Mouse (Mus musculus): Measurements from ENCODE around the gene Rc3h2.

Rc3h2 gene

DNA sequence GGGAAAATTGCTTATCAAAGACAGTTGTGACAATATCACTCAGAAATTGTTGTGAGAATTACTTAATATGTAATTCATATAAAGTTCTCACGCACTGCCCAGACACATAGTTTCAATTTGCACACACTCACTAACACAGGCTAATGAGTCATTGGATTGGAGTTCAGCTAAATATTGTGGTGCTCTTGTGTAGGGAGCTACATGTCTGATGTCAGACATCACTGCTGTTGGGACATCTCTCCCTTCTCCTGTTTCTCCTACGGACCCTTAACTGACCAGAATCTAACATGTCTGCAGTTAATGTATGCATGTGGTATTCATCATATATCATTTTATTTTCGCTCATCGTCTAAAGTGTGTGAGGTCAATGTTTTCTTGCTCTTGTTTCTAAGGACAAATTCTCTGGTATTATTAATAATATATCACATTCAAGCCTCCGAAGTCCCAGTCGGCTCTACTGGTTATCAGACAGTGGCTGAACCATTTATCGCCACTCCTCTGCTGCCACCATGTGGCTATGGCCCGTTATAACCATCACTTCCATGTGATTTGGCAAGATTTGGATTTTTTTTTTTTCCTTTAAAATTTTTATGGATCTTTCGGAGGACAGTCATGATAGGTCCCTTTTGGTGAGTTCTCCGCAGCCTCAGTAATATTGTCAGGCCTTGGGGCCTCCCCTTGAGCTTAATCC, 84.1 kb downstream of the Rc3h2 start:
- no peak for DNase-seq (ENCODE audit: low read depth, low spot score)

DNA sequence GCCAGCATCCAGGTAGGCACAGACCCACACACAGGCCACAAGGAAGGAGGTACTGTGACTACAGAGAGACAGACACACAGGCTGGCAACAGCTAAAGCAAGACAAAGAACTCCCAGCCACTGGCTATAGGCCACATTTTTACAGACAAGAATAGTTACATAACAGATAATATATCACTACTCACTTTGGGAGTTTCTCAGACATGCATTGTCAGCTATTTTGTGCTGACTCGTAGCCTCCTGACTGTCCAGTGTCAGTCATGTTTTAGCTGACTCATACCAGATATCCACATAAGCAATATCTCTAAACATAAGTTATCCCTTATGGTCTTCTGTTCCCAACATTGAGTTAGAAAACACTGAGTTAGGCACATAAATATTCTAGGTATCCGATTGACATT, 89.4 kb downstream of the Rc3h2 start:
- DNase-seq (ENCODE audit: low read depth, low spot score), result no peak

DNA sequence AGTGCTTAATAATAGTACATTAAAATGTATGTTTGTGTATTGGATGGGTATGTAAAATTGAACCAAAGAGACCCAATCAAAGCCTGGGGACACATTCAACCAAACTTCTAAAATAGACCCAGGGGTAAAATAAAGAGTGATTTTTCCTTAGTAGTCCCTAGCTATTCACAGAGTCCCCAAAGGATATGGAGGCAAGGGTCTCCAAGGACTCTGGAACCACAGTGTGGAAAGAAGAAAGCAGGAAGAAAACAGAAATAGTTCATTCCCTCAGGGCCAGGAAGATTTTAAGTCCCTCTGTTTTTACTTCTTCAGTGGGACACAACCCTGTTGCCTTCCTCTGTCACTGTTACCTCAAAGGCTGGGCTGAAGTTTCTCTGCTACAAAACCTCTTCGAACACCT, 96.5 kb downstream of the Rc3h2 start, which contains the start of gene Olfr368:
Gene Olfr368, plus strand, starts transcription at position 301 of the 400 bp plus-strand sequence.
- no peak for DNase-seq (ENCODE audit: low read depth, low spot score)
